Mouse (Mus musculus): ENCODE measurements at regions not wholly inside any gene's neighbourhood (a gene's known extent, or its start where the extent isn't known, plus 50 kb on each side); places are given as distances from the start of the nearest gene placed in this dataset.

GRCm38 (mm10) chr4:81841642-81842494 is 399.3 kb upstream of the Mpdz start:
- DNase-seq: no peak

- DNase-seq: no peak
Measured at GRCm38 (mm10) chr4:81829972-81830371, 387.4 kb upstream of the Mpdz start.

- DNase-seq: no peak
Measured at GRCm38 (mm10) chr4:81827453-81827852, 384.8 kb upstream of the Mpdz start.

DNA sequence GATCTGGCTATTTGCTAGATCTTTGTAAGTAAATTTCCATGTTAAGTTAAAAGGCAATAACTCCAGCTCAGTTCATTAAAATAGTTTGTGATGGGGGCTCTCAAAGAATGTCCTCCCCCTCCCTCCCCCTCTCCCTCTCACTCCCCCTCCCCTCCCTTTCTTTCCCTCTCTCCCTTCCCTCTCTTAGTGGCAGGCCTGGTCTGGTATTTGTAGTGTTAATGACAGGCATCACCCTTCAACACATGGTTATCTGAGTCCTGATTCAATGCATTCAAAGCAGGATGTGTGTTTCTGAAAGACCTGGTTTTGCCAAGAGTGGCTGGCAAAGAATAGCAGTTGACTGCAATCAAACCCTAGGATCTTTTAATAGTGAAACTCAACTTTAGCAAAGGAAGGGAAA is 383.4 kb upstream of the Mpdz start:
- DNase-seq: no peak

DNA sequence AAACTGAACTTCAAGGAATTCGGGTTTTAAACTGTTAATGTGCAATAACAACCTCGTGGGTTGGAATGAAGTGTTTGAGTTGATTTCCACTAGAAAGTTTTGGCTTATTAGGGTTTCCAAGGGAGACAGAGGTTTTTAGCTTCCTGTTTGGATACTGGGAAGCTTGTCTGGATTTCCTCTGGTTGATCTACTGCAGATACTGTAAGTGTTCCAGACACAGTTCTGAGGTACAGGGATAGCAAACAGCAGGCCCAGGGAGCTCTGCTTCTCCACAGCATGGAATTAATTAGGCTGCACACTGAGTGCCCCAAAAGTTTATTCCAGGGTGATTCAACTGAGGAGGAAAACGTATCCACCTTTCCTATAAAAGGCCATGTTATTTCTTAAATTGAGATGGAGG is 381.0 kb upstream of the Mpdz start:
- DNase-seq: no peak

DNA sequence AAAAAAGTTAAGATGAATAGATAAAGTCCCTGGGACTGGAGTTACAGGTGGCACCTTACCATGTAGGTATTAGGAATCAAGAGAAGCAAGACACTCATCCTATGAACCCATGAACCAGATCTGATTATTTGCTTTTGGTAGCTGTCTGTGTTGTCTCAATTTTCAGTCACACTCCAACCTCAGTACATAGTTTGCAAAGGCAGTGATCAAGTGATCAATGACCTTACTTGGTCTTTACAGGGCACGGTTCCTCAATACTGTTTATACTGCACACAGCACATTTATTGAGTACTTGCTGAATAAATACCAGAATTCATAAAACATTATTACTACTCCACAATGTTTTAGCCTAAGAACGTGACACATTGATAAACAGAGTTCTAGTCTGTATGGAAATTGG is 346.7 kb upstream of the Mpdz start:
- no peak for DNase-seq

DNA sequence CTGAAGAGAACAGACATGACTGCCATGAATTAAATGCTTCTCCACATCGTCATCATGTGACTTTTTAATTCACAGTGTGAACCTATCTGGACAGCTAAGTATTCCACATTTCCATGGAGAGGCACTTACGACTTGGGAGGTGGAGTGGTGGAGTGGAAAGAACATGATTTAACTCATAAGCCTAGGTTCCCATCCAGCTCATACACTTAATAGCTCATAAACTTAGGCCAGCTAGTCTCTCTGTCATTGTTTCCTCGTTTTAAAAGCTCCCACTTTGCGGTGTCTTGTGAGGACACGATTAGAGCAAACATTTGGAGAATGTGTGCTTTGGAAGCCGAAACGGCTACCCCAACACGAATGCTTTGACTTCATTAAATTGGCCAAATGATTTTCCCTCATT is 346.0 kb upstream of the Mpdz start:
- DNase-seq: no peak

DNA sequence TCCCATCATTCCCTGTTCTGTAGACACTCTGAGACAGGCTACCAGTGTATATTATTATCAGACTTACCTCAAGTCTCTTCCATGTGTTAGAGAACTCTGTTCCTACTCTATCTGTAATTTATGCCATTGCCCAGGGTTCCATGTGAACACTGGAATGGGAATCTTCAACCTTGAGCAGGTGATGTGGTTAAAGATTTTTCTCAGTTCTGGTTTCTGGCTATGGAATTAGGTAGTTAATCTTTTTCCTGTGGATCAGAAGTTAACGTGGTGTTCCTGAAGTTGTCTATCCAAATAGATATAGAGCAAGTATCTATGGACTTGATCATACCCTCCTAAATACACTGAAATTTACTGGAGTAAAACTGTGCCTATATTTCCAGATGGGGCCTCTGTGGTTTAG is 339.4 kb upstream of the Mpdz start:
- DNase-seq: no peak

DNA sequence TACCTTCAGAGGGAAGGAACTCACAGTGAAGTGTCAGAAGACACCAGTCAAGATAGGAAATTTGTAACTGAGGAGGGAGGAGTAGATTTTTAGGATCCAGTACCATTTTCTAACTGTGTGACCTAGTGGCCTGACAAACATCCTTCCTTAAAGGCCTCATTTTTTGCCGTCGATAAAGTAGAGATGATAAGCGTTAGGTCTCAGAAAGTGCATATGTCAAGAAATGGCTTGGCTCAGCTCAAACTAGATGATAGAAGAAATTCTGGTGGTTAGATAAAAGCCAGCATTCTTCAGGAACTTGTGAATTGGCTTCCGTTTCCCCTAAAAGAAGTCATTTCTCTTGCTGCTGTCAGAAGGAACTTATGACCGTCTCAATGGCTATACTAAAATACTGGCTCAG is 324.1 kb upstream of the Mpdz start:
- DNase-seq: no peak

- DNase-seq: no peak
Measured at GRCm38 (mm10) chr4:81764026-81764867, 321.6 kb upstream of the Mpdz start.

DNA sequence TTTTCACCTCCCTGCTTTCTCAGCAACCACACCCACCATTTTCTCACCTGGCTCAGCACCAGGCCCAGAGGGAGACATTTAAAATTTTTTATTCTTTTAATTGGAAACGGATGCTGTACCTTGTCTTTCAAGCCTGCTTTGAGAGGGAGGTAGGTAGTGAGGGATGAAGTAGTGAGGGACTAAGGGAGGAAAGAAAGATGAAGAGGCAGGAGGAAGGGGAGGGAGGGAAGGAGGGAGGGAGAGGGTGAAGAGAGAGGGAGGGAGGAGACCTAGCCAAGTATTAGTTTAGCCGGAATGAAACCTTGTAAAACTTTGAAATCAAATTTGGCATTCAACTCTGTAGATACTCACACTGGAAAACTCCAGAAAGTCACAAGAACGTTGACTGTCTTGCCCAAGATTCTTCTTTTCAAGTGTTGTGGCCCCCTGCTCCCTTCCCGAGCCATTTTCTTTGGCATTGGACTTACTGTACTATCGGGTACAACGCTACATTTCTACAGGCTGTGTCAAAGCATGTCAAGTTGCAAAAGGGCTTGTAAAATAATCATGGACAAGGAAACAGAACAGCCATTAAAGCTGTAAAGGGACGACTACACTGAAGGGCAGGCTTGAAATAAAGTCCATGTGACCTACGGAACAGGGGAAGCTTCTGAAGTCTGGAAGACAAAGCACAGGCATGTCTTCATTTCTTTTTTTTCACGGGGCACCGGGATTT is 320.9 kb upstream of the Mpdz start:
- DNase-seq: no peak

DNA sequence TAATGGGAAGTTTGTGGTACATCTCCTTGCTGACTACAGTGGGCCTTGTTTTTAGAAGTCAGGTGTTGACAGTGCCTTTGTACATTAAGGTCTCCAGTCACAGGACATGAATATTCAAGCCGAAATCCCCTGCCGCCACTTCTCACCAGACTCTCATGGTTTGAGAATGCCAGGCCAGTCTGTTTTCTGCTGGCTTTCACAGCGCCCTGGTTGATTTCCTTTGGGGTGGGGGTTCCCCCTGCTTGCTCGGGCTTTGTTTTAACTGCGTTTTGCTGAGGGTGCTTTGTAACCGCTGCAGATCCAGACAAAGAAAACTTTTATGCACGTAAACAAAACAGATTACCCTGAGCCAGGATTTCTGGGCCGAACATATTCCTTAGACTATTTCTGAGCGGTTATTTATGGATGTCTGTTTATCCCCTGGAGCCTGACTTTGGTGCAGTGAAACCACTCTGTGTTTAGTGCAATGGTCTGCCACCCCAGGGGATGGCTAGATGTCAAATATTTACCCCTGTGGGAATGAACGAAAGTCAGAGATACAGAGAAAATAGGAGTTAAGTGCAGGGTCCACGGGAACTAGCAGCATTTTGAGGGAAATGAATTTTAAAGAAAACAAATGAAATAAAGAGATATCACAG is 320.1 kb upstream of the Mpdz start:
- DNase-seq: no peak

GRCm38 (mm10) chr4:81757905-81758304 is 315.3 kb upstream of the Mpdz start:
- no peak for DNase-seq

DNA sequence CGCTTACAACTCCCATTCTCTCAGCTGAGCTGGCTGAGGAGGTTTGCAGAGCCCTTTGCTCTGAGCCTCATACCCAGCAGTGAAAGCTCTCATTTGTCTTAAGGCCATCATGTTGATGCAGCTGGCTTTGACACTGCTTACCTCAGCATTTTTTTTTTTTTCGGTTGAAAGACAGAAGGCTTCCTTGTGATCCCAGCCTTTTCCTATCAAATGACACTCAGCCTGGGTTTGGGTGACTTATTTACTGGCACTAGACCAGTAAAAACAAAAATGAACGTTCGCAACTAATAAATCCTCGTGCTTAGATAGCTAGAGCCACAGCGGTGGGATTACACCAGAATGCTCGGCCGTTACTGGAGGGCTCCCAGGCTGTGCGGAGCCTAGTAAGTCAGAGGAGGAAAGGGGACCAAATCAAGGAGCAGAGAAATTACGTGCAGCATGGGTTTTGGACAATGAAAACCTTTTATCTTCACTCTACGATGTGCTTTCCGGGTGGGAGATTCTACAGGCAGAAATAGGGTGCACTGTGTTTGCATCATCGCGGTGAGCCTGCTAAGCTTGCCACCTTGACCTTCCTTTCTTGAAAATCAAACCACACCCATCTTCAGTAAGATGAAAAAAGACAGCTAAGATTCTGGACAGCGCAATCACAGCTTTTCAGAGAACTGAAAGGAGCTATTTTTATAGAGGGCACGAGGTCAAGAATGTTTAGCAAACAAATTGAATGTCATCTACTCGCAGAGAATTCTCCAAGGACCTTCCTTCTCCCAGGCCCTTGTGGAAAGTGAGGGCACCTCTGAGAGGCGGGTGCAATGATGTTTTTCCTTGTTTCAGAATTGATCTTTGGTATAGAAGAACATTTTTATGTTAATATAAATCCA is 302.3 kb upstream of the Mpdz start:
- DNase-seq: no peak

DNA sequence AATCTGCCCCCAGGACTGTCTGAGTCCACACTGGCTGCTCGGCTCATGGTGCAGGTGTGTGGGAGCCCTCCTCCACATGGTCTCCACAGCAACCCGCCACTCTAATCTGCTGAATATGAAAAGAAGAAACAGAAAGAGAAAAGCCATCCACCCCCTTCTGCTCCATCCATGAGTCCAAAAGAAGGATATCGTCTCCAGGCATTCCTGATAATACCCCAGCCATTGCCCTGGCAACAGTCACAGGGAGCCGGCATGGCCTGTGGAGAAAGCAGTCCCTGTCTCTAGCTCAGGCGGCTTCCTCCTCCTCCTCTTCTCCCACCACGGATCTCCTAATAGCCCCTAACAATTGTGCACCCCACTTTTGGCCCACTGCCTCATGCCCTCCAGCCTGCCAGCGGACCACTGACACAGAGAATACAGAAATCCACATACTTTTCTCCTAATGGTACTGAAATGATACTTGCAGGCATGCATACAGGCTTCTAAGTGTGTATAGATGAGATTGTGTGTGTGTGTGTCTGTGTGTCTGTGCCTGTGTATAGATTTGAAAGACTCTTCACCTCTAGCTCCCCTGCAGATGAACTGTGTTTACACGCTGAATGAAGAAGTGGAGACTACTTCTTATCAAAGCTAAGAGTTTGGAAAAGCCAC is 301.5 kb upstream of the Mpdz start:
- DNase-seq: no peak

- no peak for DNase-seq
Measured at GRCm38 (mm10) chr4:81742536-81743459, 300.2 kb upstream of the Mpdz start.

DNA sequence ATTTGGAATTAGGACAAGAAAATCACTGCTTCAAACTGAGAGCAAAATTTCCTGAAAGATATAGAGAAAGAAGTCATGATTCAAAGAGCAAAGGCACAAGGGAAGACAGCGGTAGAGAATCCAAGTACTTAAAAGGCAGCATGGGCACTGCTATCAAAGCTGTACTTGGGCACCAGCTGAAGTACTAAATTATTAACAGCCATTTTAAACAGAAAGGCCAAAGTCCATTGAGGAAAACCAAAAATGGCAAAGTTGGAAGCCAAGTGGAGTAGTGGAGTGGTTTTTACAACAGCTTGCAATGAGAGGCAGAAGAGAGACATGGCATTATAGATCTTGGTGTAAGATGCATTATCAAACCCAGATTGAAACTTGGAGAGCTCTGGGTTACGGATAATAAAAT is 291.8 kb upstream of the Mpdz start:
- no peak for DNase-seq

DNA sequence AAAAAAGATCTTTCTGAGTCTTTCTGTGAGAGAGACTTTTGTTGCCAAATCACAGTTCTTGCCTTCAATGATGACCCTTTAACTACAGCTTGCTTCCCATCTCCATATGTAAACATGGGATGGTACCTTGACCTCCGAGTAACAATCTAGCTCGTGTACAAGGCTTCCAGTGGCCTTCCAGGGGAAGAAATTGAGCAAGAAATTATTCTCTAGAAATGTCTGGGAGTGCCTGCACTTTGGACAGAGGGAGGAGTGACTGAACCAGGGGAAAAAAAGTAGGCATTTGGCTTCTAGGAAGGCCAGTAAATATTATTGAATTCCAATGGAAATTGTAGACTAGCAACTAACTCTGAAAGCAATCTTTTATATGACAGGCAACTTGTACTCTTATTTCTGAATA is 287.8 kb upstream of the Mpdz start:
- no peak for DNase-seq

DNA sequence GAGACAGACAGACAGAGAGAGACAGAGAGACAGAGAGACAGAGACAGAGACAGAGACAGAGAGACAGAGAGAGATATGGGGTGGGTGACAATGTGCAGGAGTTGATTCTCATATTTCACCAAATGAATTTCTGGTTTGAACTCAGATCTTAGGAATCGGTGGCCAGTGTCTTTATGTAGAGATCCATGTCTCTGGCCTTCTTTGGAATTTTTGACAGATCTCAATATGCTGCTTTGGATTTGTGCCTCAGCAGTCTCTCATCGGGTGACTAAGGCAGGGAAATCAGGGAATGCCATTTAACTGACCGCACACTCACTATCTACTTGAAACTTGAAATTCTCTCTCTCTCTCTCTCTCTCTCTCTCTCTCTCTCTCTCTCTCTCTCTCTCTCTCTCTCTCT is 286.3 kb upstream of the Mpdz start:
- no peak for DNase-seq

Measured in adrenal gland, postnatal 25 days (tissue).